ENCODE assay signal across 8 mouse cellular contexts in genomic region chr14:31385977-31386697, GRCm38 (mm10). TPM values are rescaled to one million over a fixed set of nuclear protein-coding genes. Genes with fewer than 3 reads are reported as not detected.
DNase-seq lines count a peak whose midpoint lies in the region; ATAC-seq lines count a peak whose summit lies in the region.
"Had no signal": no experiment of that assay in that cellular context is flagged by ENCODE, and none has a peak within 500 bp of the region (broad histone marks: within the 10 kb centered on the region; RNA-seq: fewer than 3 reads in every experiment).

No protein-coding gene starts in this region.

- H3K4me1 ChIP-seq in heart, embryonic 16.5 days (ENCODE audit: control insufficient read depth, insufficient read depth, low read length): peaks cover 32% of the 10 kb centered on the region

- peak; percentile 69 for ATAC-seq in heart, embryonic 16.5 days (replicated peaks; ENCODE audit: extremely low read depth, insufficient read depth, low FRiP score)

- DNase-seq in ES-CJ7 (ENCODE audit: low read depth, low spot score): peak; percentile 39
- DNase-seq in adrenal gland, adult 2 months: peak; percentile 91
- peak; percentile 88 for DNase-seq in embryo, embryonic 11 days
- peak; percentile 81 for DNase-seq in layer of hippocampus, adult 9-11 months
- DNase-seq in spleen, adult 18-20 months: peak; percentile 68 to 80

- peak overlapping the region; percentile 44; the same call in 1 of the 2 replicates for H3K9ac ChIP-seq in heart, embryonic 16.5 days (ENCODE audit: low read length)
- H3K9ac ChIP-seq: neural tube, embryonic 13.5 days had no signal

- no peaks in the 10 kb centered on the region for H3K27me3 ChIP-seq in heart, embryonic 16.5 days (ENCODE audit: control insufficient read depth, insufficient read depth, low read length)
- H3K27me3 ChIP-seq: neural tube, embryonic 13.5 days had no signal

- no peaks in the 10 kb centered on the region for H3K36me3 ChIP-seq in heart, embryonic 16.5 days (ENCODE audit: control insufficient read depth, insufficient read depth)
- peaks cover 13% of the 10 kb centered on the region; the same call in 1 of the 2 replicates for H3K36me3 ChIP-seq in macrophage (ENCODE audit: inconsistent target)

- no peaks in the 10 kb centered on the region; the same call in 1 of the 2 replicates for H3K9me3 ChIP-seq in heart, embryonic 16.5 days (replicated peaks; ENCODE audit: control insufficient read depth, low read length)

- 36% methylated on average over 13 of the region's 13 CpGs for WGBS in heart, embryonic 16.5 days
- WGBS in macrophage (ENCODE audit: missing documents): 49% methylated on average over 11 of the region's 13 CpGs

- H3K27ac ChIP-seq in heart, embryonic 16.5 days (ENCODE audit: low read length): peak overlapping the region; percentile 68
- H3K27ac ChIP-seq in macrophage: peak overlapping the region; percentile 52

- peaks cover 84% of the 10 kb centered on the region for H3K79me2 ChIP-seq in macrophage (ENCODE audit: inconsistent target)

- no peak overlapping the region for H3K4me3 ChIP-seq in heart, embryonic 16.5 days (ENCODE audit: low read length)
- no peak overlapping the region for H3K4me3 ChIP-seq in macrophage (ENCODE audit: inconsistent target)
- H3K4me3 ChIP-seq: neural tube, embryonic 13.5 days had no signal

- 0 out of 2 replicates have a peak overlapping the region, but pooled peaks have one; percentile 13 for H3K4me2 ChIP-seq in heart, embryonic 16.5 days (ENCODE audit: low read depth, low read length)
- H3K4me2 ChIP-seq: neural tube, embryonic 13.5 days had no signal

RNA-seq across cellular contexts. Expression of gene Capn7, which starts 49.7 kb away (rescaled TPM):
- 10 to 100 TPM; 37.3 to 53.5 TPM for total RNA-seq in adrenal gland, adult 2 months (2021)
- polyA plus RNA-seq in adrenal gland, adult 2 months (2012; rRNA removed): 12.7 and 13.0 TPM in 2 replicates
- 40.3 and 41.9 TPM in 2 replicates for polyA plus RNA-seq in heart, embryonic 16.5 days (2015; fragmentation: Nextera tagmentation; extraction: Ambion mirVana)
- 100 to 1,000 TPM in 5 of 26 experiments, 10 to 100 TPM in 21; 59.3 to 111 (median 86.1) TPM for total RNA-seq in macrophage (2018; cell fraction: chromatin; rRNA removed)
- 10 to 100 TPM; 22.3 to 42.5 (median 29.8) TPM for total RNA-seq in macrophage (2018; cell fraction: cytosol; rRNA removed)
- 10 to 100 TPM; 37.4 to 97.5 (median 56.2) TPM for total RNA-seq in macrophage (2018; cell fraction: nucleus; rRNA removed)
- 31.0 to 52.6 TPM (median 34.4 TPM) in 3 replicates for polyA plus RNA-seq in macrophage (2018)

RNA-seq across cellular contexts. Expression of gene Sh3bp5, which starts 49.7 kb away (rescaled TPM):
- 100 to 1,000 TPM; 111 to 164 TPM for total RNA-seq in adrenal gland, adult 2 months (2021)
- 21.1 and 28.5 TPM in 2 replicates for polyA plus RNA-seq in adrenal gland, adult 2 months (2012; rRNA removed)
- polyA plus RNA-seq in heart, embryonic 16.5 days (2015; fragmentation: Nextera tagmentation; extraction: Ambion mirVana): 25.8 and 26.4 TPM in 2 replicates
- total RNA-seq in macrophage (2018; cell fraction: chromatin; rRNA removed): 100 to 1,000 TPM in 16 of 26 experiments, 10 to 100 TPM in 10; 59.6 to 272 (median 117) TPM
- total RNA-seq in macrophage (2018; cell fraction: cytosol; rRNA removed): 100 to 1,000 TPM in 24 of 26 experiments, 10 to 100 TPM in 2; 96.2 to 190 (median 141) TPM
- total RNA-seq in macrophage (2018; cell fraction: nucleus; rRNA removed): 100 to 1,000 TPM in 18 of 26 experiments, 10 to 100 TPM in 8; 64.7 to 176 (median 139) TPM
- polyA plus RNA-seq in macrophage (2018): 90.6 to 150 TPM (median 150 TPM) in 3 replicates

Comparison
In these comparisons a context has a peak if more than half of its experiments do, and no peak if none do; other contexts are left out.
1. DNase-seq: peak in every context shown above with its lines; median percentile 91 in adrenal gland, adult 2 months; 88 in embryo, embryonic 11 days; 81 in layer of hippocampus, adult 9-11 months; 74 in spleen, adult 18-20 months; 39 in ES-CJ7.